Mouse (Mus musculus) limb, embryonic 11.5 days (tissue): ENCODE data around the gene Nfkb1. TPM values are rescaled to one million over a fixed set of nuclear protein-coding genes. Genes with fewer than 3 reads are reported as not detected.

Experiments used
- polyA plus RNA-seq: library from polyadenylated mRNA; unstranded; fragments of >200 nt; fragmentation: Nextera tagmentation; extraction: Ambion mirVana; gene quantifications from 2 replicates; pipeline ENCODE4 v1.2.1, GENCODE M21; 2014

The Nfkb1 gene
- polyA plus RNA-seq, 1 experiment from 2014 or later: 13.3 TPM

Other genes starting within 250 kb of the Nfkb1 start
- gene Manba, start 205.9 kb downstream of the Nfkb1 start, polyA plus RNA-seq: 4.1 and 4.7 TPM in 2 replicates
- gene Slc39a8, start 133.7 kb upstream of the Nfkb1 start, polyA plus RNA-seq: 9.0 and 12.0 TPM in 2 replicates